Mouse (Mus musculus) hindbrain, embryonic 14.5 days (tissue): ENCODE data around the gene Nsun6. TPM values are rescaled to one million over a fixed set of nuclear protein-coding genes. Genes with fewer than 3 reads are reported as not detected.
A peak's percentile ranks its signal among the peaks of the same experiment; 100 is the strongest.

ENCODE experiments used
- ATAC-seq: fragments of 200-750 bp; cut with Nextera tagmentation; 2 replicates; pipeline ENCODE4 v1.8.0; 2017; ENCODE audit warnings: moderate number of reproducible peaks, mild to moderate bottlenecking, moderate TSS enrichment, moderate library complexity; ENCODE audit not compliant: low FRiP score
- DNase-seq: peaks from one replicate; pipeline ENCODE4 v3.0.0-alpha.2; 2015; ENCODE audit warnings: low spot score
- H3K27ac ChIP-seq: fragments of 300-500 bp; sonication (generic); 2 replicates; pipeline ENCODE4 v1.5.1; 2014; ENCODE audit warnings: mild to moderate bottlenecking, moderate library complexity
- H3K27me3 ChIP-seq: fragments of 300-500 bp; sonication (generic); 2 replicates; pipeline ENCODE4 v1.6.1; 2014; ENCODE audit warnings: mild to moderate bottlenecking, low read length, mixed read lengths; ENCODE audit not compliant: control insufficient read depth, insufficient read depth
- H3K36me3 ChIP-seq: fragments of 300-500 bp; sonication (generic); replicated peaks from 2 replicates; pipeline ENCODE4 v1.6.1; 2014; ENCODE audit not compliant: control insufficient read depth, insufficient read depth
- H3K4me1 ChIP-seq: fragments of 300-500 bp; sonication (generic); replicated peaks from 2 replicates; pipeline ENCODE4 v1.6.1; 2014; ENCODE audit warnings: antibody characterized with exemption, low read length, mixed read lengths; ENCODE audit not compliant: control insufficient read depth, insufficient read depth
- H3K4me2 ChIP-seq: fragments of 300-500 bp; sonication (generic); replicated peaks from 2 replicates; pipeline ENCODE4 v1.6.1; 2014; ENCODE audit warnings: mild to moderate bottlenecking, moderate library complexity
- H3K4me3 ChIP-seq: fragments of 300-500 bp; sonication (generic); replicated peaks from 2 replicates; pipeline ENCODE4 v1.5.1; 2014; ENCODE audit warnings: mild to moderate bottlenecking, low read length
- H3K9ac ChIP-seq: fragments of 300-500 bp; sonication (generic); 2 replicates; pipeline ENCODE4 v1.6.1; 2014
- H3K9me3 ChIP-seq: fragments of 300-500 bp; sonication (generic); 2 replicates; pipeline ENCODE4 v1.6.1; 2016; ENCODE audit warnings: low read length; ENCODE audit not compliant: control insufficient read depth
- WGBS: fragments of 180-500 bp; shearing (Covaris S2); extraction: QIAGEN DNeasy Blood & Tissue Kit; methylation state at CpG from one replicate; pipeline ENCODE4 v1.1.7; 2014; 5-methylcytosine and 5-hydroxymethylcytosine counted together
- polyA plus RNA-seq: library from polyadenylated mRNA; unstranded; fragments of >200 nt; fragmentation: Nextera tagmentation; extraction: Ambion mirVana; gene quantifications from 2 replicates; pipeline ENCODE4 v1.2.1, GENCODE M21; 2014

The Nsun6 gene
- polyA plus RNA-seq, 1 experiment from 2014 or later: 17.5 TPM

GRCm38 (mm10) chr2:14953090-14953489, 101.8 kb downstream of the Nsun6 start:
- Histone ChIP-seq H3K27ac (no peak overlapping the region), H3K4me3 (no peak overlapping the region), H3K9me3 (no peaks in the 10 kb centered on the region), H3K4me1 (no peaks in the 10 kb centered on the region), H3K27me3 (no peaks in the 10 kb centered on the region), H3K9ac (no peak overlapping the region), H3K36me3 (no peaks in the 10 kb centered on the region), H3K4me2 (no peak overlapping the region)
- DNase-seq (no peak), ATAC-seq (peak; percentile 72; the same call in 1 of the 2 replicates)
- WGBS: 46% methylated on average over 2 of the region's 2 CpGs

Other genes with a start within 250 kb of the Nsun6 start
- gene Arl5b, start 5.7 kb downstream of the Nsun6 start, polyA plus RNA-seq: 35.5 and 37.0 TPM in 2 replicates